Mouse (Mus musculus) E14TG2a.4 (cell line): ENCODE measurements around the gene Lsg1.

Experiments
- CTCF ChIP-seq: conservative IDR thresholded peaks from 2 replicates; pipeline ENCODE4 v1.5.1; 2014; ENCODE audit warnings: low read length
- NANOG ChIP-seq: IDR thresholded peaks from 2 replicates; pipeline ENCODE4 v1.6.1; 2014; ENCODE audit warnings: borderline replicate concordance, low read length, mixed read lengths

- TF ChIP-seq CTCF, result peak; percentile 82
- TF ChIP-seq NANOG, result no peak
Measured at GRCm38 (mm10) chr16:30591990-30592389, 4.6 kb upstream of the Lsg1 start.
